Mouse (Mus musculus) midbrain, postnatal 0 days (tissue): ENCODE results near the gene Hspb7. TPM values are rescaled to one million over a fixed set of nuclear protein-coding genes. Genes with fewer than 3 reads are reported as not detected.

ENCODE experiments used
- ATAC-seq: fragments of 200-750 bp; cut with Nextera tagmentation; 2 replicates; pipeline ENCODE4 v1.8.0; 2017; ENCODE audit warnings: moderate number of reproducible peaks, mild to moderate bottlenecking, moderate TSS enrichment, moderate library complexity; ENCODE audit not compliant: low FRiP score
- DNase-seq: peaks from one replicate; pipeline ENCODE4 v3.0.0-alpha.2; 2015; ENCODE audit warnings: low spot score
- H3K27ac ChIP-seq: fragments of 300-500 bp; sonication (generic); 2 replicates; pipeline ENCODE4 v1.5.1; 2014; ENCODE audit warnings: low read depth, mild to moderate bottlenecking, low read length, mixed read lengths
- H3K27me3 ChIP-seq: fragments of 300-500 bp; sonication (generic); 2 replicates; pipeline ENCODE4 v1.6.1; 2014; ENCODE audit warnings: low read length, control low read depth, mixed read lengths; ENCODE audit not compliant: insufficient read depth
- H3K36me3 ChIP-seq: fragments of 300-500 bp; sonication (generic); 2 replicates; pipeline ENCODE4 v1.6.1; 2014; ENCODE audit warnings: low read length, control low read depth, mixed read lengths; ENCODE audit not compliant: insufficient read depth
- H3K4me1 ChIP-seq: fragments of 300-500 bp; sonication (generic); 2 replicates; pipeline ENCODE4 v1.6.1; 2014; ENCODE audit warnings: mild to moderate bottlenecking, control low read depth, antibody characterized with exemption, low read length, mixed read lengths; ENCODE audit not compliant: insufficient read depth
- H3K4me2 ChIP-seq: fragments of 300-500 bp; sonication (generic); 2 replicates; pipeline ENCODE4 v1.6.1; 2014; ENCODE audit warnings: low read depth, mild to moderate bottlenecking, low read length, mixed read lengths; ENCODE audit not compliant: poor library complexity, severe bottlenecking
- H3K4me3 ChIP-seq: fragments of 300-500 bp; sonication (generic); 2 replicates; pipeline ENCODE4 v1.5.1; 2014; ENCODE audit warnings: low read depth, mild to moderate bottlenecking, low read length, moderate library complexity
- H3K9ac ChIP-seq: fragments of 300-500 bp; sonication (generic); replicated peaks from 2 replicates; pipeline ENCODE4 v1.6.1; 2014; ENCODE audit warnings: mild to moderate bottlenecking, low read length, moderate library complexity, mixed read lengths; ENCODE audit not compliant: poor library complexity, severe bottlenecking
- H3K9me3 ChIP-seq: fragments of 300-500 bp; sonication (generic); 2 replicates; pipeline ENCODE4 v1.6.1; 2016; ENCODE audit warnings: low read length, control low read depth
- CTCF ChIP-seq: IDR thresholded peaks from 2 replicates; pipeline ENCODE4 v1.5.1; 2016; ENCODE audit warnings: antibody characterized with exemption, mild to moderate bottlenecking
- WGBS: fragments of 180-500 bp; shearing (Covaris S2); extraction: QIAGEN DNeasy Blood & Tissue Kit; methylation state at CpG from one replicate; pipeline ENCODE4 v1.1.7; 2014; 5-methylcytosine and 5-hydroxymethylcytosine counted together
- polyA plus RNA-seq: library from polyadenylated mRNA; unstranded; fragments of >200 nt; fragmentation: Nextera tagmentation; extraction: Ambion mirVana; gene quantifications from 2 replicates; pipeline ENCODE4 v1.2.1, GENCODE M21; 2015
- total RNA-seq: library from RNA; depleted of rRNA; stranded (reverse); fragments of >200 nt; gene quantifications from 2 replicates; pipeline ENCODE4 v1.2.3, GENCODE M21; 2014

The Hspb7 gene
- total and polyA plus RNA-seq, 2 experiments from 2014 or later: 0.05 to 0.12 TPM

DNA sequence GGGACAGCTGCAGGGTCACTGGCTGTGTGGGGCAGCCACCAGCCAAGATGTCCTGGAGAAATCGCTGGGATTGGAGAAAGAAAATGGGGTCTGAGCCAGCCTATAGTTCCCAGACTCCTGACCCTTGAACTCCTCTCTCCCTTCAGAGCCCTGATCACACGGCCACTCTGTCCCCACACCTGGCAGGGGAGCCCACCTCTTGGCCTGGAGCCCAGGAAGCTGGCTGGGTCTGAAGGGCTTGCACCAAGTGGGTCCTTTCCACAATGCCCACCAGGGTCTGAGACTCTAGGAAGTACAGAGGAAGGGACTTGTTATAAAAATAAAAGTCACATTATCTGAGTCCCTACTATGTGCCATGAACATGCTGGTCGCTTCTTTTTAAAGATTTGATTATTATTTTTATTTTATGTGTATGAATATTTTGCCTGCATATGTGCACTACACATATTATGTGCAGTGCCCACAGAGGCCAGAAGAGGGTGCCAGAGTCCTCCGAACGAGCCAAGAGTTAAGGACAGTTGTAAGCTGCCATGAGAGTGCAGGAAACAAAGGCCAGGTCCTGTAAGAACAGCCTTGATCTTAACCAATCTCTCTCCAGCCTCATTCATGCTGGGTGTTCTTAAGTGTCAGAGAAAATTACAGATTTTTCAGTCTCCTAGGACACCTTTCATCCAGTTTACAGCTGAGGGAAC lies 33.3 kb upstream of the Hspb7 start:
- Histone ChIP-seq H3K4me1 (no peaks in the 10 kb centered on the region), H3K4me2 (no peak overlapping the region), H3K36me3 (0 out of 2 replicates have a peak, but pooled peaks cover 10% of the 10 kb centered on the region), H3K4me3 (no peak overlapping the region), H3K27me3 (peaks cover 3% of the 10 kb centered on the region; the same call in 1 of the 2 replicates), H3K27ac (no peak overlapping the region), H3K9me3 (no peaks in the 10 kb centered on the region), H3K9ac (no peak overlapping the region)
- ATAC-seq (no peak), DNase-seq (peak; percentile 77)
- 18% methylated on average over 5 of the region's 5 CpGs for WGBS
- peak; percentile 92 for TF ChIP-seq CTCF

- Histone ChIP-seq H3K27me3 (peaks cover 3% of the 10 kb centered on the region; the same call in 1 of the 2 replicates), H3K4me2 (no peak overlapping the region), H3K9me3 (no peaks in the 10 kb centered on the region), H3K4me3 (no peak overlapping the region), H3K9ac (no peak overlapping the region), H3K4me1 (no peaks in the 10 kb centered on the region), H3K27ac (no peak overlapping the region), H3K36me3 (0 out of 2 replicates have a peak, but pooled peaks cover 7% of the 10 kb centered on the region)
- no peak for TF ChIP-seq CTCF
- ATAC-seq (no peak), DNase-seq (no peak)
- WGBS: 68% methylated on average over 5 of the region's 5 CpGs
Observed at GRCm38 (mm10) chr4:141387933-141388332, 32.6 kb upstream of the Hspb7 start.

- WGBS: 74% methylated on average over 18 of the region's 18 CpGs
- Histone ChIP-seq H3K4me3 (no peak overlapping the region), H3K9me3 (no peaks in the 10 kb centered on the region), H3K4me1 (no peaks in the 10 kb centered on the region), H3K36me3 (no peaks in the 10 kb centered on the region), H3K4me2 (no peak overlapping the region), H3K27me3 (no peaks in the 10 kb centered on the region), H3K9ac (no peak overlapping the region), H3K27ac (no peak overlapping the region)
- TF ChIP-seq CTCF: no peak
- ATAC-seq (no peak; the same call in 1 of the 2 replicates), DNase-seq (no peak)
Observed at GRCm38 (mm10) chr4:141389366-141390150, 31.0 kb upstream of the Hspb7 start.

DNA sequence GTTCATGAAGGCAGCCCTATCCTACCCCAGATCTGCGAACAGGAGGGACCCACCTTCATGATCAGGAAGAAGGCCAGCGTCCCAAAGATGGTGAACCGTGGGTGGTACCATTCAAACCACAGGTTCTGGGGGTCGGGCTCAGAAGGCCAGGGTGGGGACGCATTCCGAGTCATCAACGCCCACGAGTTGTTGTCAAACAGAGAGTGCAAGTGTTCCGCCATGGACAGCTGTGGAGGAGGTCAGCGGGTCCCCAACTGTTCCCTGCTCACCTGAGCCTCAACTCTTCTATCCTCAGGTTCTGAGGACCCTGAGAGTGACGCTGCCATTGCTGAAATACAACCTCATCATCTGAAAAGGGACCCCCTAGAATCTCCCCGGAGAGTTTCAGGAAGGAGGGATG lies 29.3 kb upstream of the Hspb7 start:
- Histone ChIP-seq H3K9ac (no peak overlapping the region), H3K4me2 (no peak overlapping the region), H3K27me3 (no peaks in the 10 kb centered on the region), H3K27ac (no peak overlapping the region), H3K4me1 (no peaks in the 10 kb centered on the region), H3K9me3 (no peaks in the 10 kb centered on the region), H3K4me3 (no peak overlapping the region), H3K36me3 (no peaks in the 10 kb centered on the region)
- WGBS: 77% methylated on average over 12 of the region's 12 CpGs
- no peak for ATAC-seq
- DNase-seq: no peak
- no peak for TF ChIP-seq CTCF

DNA sequence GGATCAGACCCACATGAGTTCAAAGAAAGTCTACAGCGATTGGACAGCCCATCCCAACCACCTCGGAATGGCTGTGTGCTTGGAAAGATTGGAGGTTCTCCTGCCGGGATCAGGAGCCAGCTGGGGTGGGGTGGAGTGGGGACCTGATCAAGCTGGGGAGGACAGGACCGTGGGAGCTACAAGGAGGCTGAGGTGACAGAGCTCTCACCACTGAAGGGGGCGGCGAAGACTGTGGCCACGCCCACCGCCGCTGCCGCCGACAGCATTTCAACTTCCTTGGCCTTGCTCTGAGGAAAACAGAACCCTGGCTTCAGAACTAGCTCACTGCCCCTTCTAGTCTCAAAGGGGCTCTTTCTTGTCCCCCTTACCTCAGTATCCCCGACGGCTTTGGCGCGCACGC lies 25.8 kb upstream of the Hspb7 start:
- Histone ChIP-seq H3K4me3 (no peak overlapping the region), H3K4me1 (no peaks in the 10 kb centered on the region), H3K36me3 (no peaks in the 10 kb centered on the region), H3K27me3 (no peaks in the 10 kb centered on the region), H3K4me2 (no peak overlapping the region), H3K9me3 (no peaks in the 10 kb centered on the region), H3K9ac (no peak overlapping the region), H3K27ac (no peak overlapping the region)
- no peak for ATAC-seq
- WGBS: 21% methylated on average over 16 of the region's 16 CpGs
- no peak for TF ChIP-seq CTCF
- DNase-seq: no peak

DNA sequence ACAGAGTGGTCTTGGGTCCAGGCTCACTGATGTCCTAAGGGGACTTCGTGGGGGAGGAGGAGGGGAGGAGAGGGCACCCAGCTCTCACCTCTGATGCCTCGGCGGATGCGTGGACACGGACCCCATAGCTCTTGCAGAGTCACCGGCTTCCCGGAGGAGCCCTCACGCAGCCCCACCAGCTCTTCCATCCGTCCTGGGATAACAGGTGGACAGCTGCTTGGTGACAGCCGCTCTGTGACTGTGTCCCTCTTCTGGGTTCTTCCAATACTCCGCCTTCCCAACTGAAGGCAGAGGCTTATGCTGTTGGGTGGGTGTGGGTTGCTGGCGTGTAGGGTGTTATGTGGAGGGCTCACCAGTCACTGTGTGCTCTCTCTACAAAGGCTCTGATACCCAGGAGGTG lies 22.7 kb upstream of the Hspb7 start:
- 77% methylated on average over 12 of the region's 12 CpGs for WGBS
- DNase-seq: no peak
- TF ChIP-seq CTCF: no peak
- H3K4me1 ChIP-seq: no peaks in the 10 kb centered on the region
- no peak overlapping the region for H3K4me3 ChIP-seq
- H3K27ac ChIP-seq: no peak overlapping the region
- H3K27me3 ChIP-seq: no peaks in the 10 kb centered on the region
- H3K9me3 ChIP-seq: no peaks in the 10 kb centered on the region
- H3K36me3 ChIP-seq: no peaks in the 10 kb centered on the region
- H3K9ac ChIP-seq: no peak overlapping the region
- no peak for ATAC-seq
- no peak overlapping the region for H3K4me2 ChIP-seq
